Mouse (Mus musculus) layer of hippocampus, adult 2 months (tissue): Measurements from ENCODE around the gene Tctex1d1. TPM values are rescaled to one million over a fixed set of nuclear protein-coding genes. Genes with fewer than 3 reads are reported as not detected.

Experiments used
- DNase-seq, 2 experiments: peaks; one replicate each; pipeline ENCODE4 v3.0.0; 2022; ENCODE audit warnings: low spot score in 2 of 2
- H3K27ac ChIP-seq: fragments of 200-600 bp; 2 replicates; pipeline ENCODE4 v1.8.1; 2022
- H3K4me3 ChIP-seq: fragments of 200-600 bp; 2 replicates; pipeline ENCODE4 v1.8.1; 2022; ENCODE audit warnings: mild to moderate bottlenecking
- CTCF ChIP-seq: fragments of 200-600 bp; conservative IDR thresholded peaks from 2 replicates; pipeline ENCODE4 v1.8.1; 2022; ENCODE audit warnings: antibody characterized with exemption, mild to moderate bottlenecking, moderate library complexity
- total RNA-seq, 2 experiments: library from RNA; stranded (reverse); gene quantifications; 2 replicates each; pipeline ENCODE4 v1.2.3; 2021

Gene Tctex1d1
- total RNA-seq, 2 experiments from 2014 or later, result 0.27 to 0.28 TPM

- DNase-seq, result no peak
- Histone ChIP-seq H3K4me3 (no peak overlapping the region), H3K27ac (no peak overlapping the region)
- peak; percentile 45 for TF ChIP-seq CTCF
Measured at GRCm38 (mm10) chr4:103042997-103043396, 64.6 kb downstream of the Tctex1d1 start.

GRCm38 (mm10) chr4:103048046-103048445 is 69.6 kb downstream of the Tctex1d1 start:
- 0 out of 2 replicates have a peak, but pooled peaks have one; percentile 7 for TF ChIP-seq CTCF
- H3K27ac ChIP-seq, result no peak overlapping the region
- H3K4me3 ChIP-seq, result no peak overlapping the region
- no peak for DNase-seq

Other genes with a start within 250 kb of the Tctex1d1 start
- 100 to 1,000 TPM; 278 to 293 TPM for gene Sgip1, start 237.3 kb upstream of the Tctex1d1 start, total RNA-seq
- 1 to 10 TPM; 1.3 to 1.6 TPM for gene Insl5, start 48.2 kb downstream of the Tctex1d1 start, total RNA-seq
- gene Mier1, start 135.8 kb downstream of the Tctex1d1 start, total RNA-seq, result 10 to 100 TPM; 51.5 to 55.3 TPM
- 10 to 100 TPM; 13.9 to 15.8 TPM for gene Wdr78, start 135.9 kb downstream of the Tctex1d1 start, total RNA-seq
- 10 to 100 TPM; 11.4 to 12.2 TPM for gene Slc35d1, start 236.6 kb downstream of the Tctex1d1 start, total RNA-seq